Mouse (Mus musculus) testis, adult 2 months (tissue): Measurements from ENCODE around the gene Rrnad1.

ENCODE experiments used
- CTCF ChIP-seq: fragments of 200-500 bp; IDR thresholded peaks from 2 replicates; pipeline ENCODE4 v1.5.1; 2012; ENCODE audit warnings: low read depth, mild to moderate bottlenecking, inconsistent platforms, low read length, moderate library complexity; ENCODE audit not compliant: control insufficient read depth, insufficient read depth, insufficient replicate concordance
- POLR2A ChIP-seq: fragments of 200-500 bp; IDR thresholded peaks from 2 replicates; pipeline ENCODE4 v1.6.1; 2012; ENCODE audit warnings: low read depth, mild to moderate bottlenecking, inconsistent platforms, low read length, moderate library complexity; ENCODE audit not compliant: control insufficient read depth

DNA sequence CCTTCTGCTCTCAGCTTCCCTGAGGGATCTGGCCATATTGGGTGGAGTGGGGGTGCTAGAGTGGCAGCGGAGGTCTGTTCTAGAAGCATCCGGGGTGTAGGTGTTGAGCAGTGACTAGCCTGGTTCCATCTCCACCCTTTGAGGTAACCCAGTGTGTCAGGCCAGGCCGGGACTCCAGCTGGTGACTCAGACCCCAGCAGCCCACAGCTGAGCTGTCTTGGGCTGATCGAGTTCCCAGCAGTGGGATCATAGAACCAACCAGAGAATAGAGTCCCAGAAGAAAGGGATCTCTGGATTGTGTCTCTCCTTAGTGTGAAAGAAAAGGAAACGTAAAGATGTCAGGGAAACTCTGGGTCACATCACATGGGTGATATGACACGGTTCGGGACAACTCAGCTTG, 28.9 kb upstream of the Rrnad1 start:
- no peak for TF ChIP-seq POLR2A
- no peak for TF ChIP-seq CTCF
